Mouse (Mus musculus) left cerebral cortex, adult 9 months (tissue): ENCODE data around the gene Sdsl.

ENCODE experiments used
- DNase-seq, 2 experiments: peaks; one replicate each; pipeline ENCODE4 v3.0.0; 2022; ENCODE audit warnings: low spot score in 2 of 2

Sdsl gene

GRCm38 (mm10) chr5:120429692-120430091 is 42.9 kb downstream of the Sdsl start:
- DNase-seq: no peak

- no peak for DNase-seq
Measured at GRCm38 (mm10) chr5:120428990-120429389, 43.6 kb downstream of the Sdsl start.

GRCm38 (mm10) chr5:120428189-120428838 is 44.3 kb downstream of the Sdsl start:
- DNase-seq: no peak

GRCm38 (mm10) chr5:120427451-120427938 is 45.1 kb downstream of the Sdsl start:
- no peak for DNase-seq

DNA sequence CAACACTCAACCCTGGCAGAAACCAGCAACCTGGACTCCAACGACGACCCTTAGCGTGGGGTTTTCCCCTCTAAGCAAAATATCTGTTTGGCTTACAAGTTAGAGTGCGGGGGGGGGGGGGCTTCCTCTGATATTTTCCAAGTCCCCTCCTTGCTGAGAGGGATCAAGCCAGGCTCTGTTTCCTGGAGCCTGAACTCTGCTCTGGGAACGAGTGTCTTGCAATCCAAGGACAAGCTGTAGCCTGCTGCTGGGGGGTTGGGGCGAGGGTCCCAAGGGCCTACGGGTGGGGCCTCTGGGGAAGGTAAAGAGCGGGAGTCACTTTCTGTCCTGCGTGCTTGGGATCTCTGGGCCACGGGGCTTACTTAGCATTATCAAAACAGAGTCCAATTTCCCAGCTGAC is 46.0 kb downstream of the Sdsl start:
- DNase-seq: no peak

DNA sequence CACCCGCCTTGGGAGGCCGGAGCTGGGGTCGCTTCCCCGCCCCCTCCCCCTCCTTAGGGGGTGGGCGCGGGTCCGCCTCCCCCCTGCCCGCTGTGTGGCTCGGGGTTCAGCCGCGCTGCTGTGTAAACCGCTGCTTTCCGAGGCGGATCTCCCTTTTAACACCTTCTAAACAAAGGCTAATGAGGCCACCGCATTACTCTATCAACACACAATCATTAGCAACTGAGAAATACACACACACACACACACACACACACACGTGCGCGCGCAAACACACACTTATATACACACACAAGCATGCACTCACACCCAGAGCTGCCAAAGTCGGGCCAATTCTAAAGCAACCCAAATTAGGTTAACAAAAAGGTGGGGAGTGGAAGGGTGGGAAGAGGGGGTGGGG is 46.9 kb downstream of the Sdsl start:
- DNase-seq: no peak

DNA sequence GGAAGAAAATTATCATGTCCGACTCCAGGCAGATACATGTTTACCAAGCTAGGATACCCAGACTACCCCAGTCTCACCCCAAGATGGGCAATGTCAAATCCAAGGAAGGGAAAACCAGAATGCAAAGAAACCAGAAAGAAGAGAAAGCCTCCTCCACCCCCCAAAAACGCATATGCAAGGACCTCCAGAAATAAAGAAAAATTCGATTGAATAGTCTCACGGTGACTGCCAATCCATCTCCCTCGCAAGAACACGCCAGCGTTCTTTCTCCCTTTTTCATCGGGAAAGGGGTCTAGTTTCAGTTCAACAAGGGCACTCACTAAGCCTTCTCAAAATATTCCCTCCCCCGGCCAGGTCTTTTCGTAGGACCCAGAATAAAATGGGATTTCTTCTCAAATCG is 48.0 kb downstream of the Sdsl start:
- no peak for DNase-seq

DNA sequence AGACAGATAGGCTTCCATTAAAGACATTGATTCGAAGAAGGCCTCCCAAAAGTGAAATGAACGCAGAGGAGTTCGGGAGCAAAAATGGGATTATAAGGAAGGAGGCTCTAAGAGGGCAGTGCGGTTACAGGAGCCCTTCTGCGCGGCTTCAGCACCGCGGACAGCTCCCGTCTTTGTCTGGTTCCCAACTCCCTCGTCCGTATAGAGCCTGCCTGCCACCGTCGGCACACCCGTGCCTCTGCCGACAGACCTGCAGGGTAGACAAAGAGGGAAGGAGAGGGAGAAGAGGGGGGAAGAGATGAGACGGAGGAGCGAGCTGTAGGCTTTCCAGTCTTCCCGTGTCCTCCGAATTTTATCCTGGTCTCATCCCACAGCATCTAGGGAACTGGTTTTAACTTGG is 48.6 kb downstream of the Sdsl start:
- no peak for DNase-seq

GRCm38 (mm10) chr5:120420106-120420505 is 52.5 kb downstream of the Sdsl start:
- peak in 1 of 2 experiments; percentile 41 for DNase-seq

DNA sequence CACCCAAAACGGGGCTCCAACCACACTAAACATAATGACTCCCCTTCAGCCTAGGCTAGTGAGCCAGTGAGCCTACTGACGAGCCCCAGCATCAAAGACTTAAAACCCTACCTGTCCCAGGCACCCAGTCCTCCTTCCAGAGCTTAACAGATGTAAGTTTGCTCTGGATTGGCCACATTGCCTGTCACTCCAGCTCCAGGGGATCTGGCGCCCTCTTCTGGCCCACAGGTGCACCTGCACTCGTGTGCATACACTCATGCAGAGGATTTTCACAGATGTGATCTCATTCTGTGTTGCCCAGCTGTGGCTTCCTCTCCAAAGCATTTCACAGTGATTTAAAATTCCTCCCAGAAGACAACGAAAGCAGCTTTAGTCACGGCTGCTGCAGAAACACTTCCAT is 59.2 kb downstream of the Sdsl start:
- no peak for DNase-seq

DNA sequence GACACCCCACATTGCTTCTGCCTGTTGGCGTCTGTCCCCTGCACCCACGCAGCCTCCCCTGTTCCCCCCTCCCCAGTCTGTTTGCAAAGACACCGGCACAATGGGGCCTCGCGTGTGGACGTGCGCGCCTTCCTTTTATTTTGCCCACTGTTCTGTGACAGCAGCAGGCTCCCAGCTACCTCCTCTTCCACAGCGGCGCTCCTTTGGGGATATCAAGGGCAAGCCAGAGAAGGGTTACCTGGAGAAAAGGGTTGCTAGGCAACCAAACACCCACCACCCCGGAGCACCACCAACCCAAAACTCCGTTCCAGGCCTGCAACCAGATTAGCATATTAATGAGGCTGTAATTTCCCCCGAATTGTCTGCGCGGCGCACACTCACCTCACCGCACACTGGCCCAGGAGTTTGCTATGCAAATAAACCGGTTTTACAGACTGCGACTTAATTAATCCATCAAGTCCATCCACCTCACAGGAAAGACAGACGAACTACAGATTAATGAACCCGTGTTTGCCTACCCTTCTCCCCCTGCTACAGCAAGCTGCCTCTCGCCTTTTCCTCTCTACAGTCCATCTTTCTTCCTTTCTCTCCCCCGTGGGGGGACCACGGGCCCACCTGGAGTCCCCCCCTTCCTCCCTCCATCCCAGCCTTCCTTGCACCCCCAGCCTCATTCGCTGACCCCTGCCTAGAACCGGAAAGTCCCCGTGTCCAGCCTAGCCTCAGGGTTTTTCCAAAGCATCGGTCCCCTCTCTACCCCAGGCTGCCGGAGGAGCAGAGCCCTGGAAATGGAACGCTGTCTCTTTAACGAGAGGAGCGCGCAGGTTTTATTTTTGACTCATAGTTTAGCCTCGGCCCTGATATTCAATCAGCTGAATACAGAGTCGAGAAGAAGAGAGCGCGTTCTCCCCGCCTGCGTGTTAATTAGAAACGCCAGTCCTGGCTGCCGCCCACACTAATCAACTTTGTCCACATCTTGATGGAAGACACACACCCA is 62.9 kb downstream of the Sdsl start:
- peak in 1 of 2 experiments; percentile 60 for DNase-seq

DNA sequence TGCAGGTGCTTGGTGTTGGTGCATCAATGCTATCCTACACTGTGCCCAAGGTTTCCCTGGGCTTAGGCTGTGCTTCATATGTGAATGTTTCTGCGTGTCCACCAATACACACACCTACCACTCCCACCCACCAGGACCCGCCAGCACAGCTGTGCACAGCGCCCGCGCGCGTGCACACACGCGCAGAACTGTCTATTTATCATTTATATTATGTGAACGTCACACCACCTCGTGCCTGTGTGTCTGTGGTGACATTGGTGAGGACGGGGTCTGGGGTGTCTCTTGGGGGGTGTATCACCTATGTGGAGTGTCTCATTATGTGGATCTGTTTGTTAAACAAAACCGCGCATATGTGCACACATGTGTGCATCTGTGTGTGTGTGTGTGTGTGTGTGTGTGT is 63.7 kb downstream of the Sdsl start:
- DNase-seq: no peak
